Mouse (Mus musculus) Patski (cell line): Measurements from ENCODE around the gene Brd2. TPM values are rescaled to one million over a fixed set of nuclear protein-coding genes. Genes with fewer than 3 reads are reported as not detected.

Source experiments
- ATAC-seq: fragments of 100-300 bp; one replicate; pipeline ENCODE4 v1.8.0; 2021
- CTCF ChIA-PET: fragments of 350-600 bp; sonication (Branson Sonifier 250); formaldehyde crosslinking; loops from one replicate; lab custom pipeline; 2022; ENCODE audit warnings: inconsistent platforms; lab: Charles Lee
- POLR2A ChIA-PET: fragments of 350-600 bp; sonication (Branson Sonifier 250); formaldehyde crosslinking; loops from one replicate; lab custom pipeline; 2022; ENCODE audit warnings: antibody characterized with exemption, inconsistent platforms; lab: Charles Lee
- DNase-seq: peaks from one replicate; pipeline ENCODE4 v3.0.0-alpha.2; 2011; ENCODE audit warnings: low read depth, low spot score
- H3K27me3 ChIP-seq: fragments of 371-371 bp; one replicate; pipeline ENCODE4 v1.5.1; 2021
- CTCF ChIP-seq: fragments of 100-300 bp; IDR thresholded peaks from one replicate; pipeline ENCODE4 v1.5.1; 2021
- in situ Hi-C: fragments of 300-500 bp; cut with MboI; formaldehyde crosslinking; loops from 3 replicates; pipeline ENCODE4 v1.11.1; 2018; ENCODE audit warnings: low pct_unique_long_range_greater_than_20kb, mixed read lengths
- polyA plus RNA-seq: library from polyadenylated mRNA; unstranded; gene quantifications from one replicate; pipeline ENCODE4 v1.2.3, GENCODE M21; 2021

The Brd2 gene
- polyA plus RNA-seq, 1 experiment from 2014 or later, result 239 TPM

DNA sequence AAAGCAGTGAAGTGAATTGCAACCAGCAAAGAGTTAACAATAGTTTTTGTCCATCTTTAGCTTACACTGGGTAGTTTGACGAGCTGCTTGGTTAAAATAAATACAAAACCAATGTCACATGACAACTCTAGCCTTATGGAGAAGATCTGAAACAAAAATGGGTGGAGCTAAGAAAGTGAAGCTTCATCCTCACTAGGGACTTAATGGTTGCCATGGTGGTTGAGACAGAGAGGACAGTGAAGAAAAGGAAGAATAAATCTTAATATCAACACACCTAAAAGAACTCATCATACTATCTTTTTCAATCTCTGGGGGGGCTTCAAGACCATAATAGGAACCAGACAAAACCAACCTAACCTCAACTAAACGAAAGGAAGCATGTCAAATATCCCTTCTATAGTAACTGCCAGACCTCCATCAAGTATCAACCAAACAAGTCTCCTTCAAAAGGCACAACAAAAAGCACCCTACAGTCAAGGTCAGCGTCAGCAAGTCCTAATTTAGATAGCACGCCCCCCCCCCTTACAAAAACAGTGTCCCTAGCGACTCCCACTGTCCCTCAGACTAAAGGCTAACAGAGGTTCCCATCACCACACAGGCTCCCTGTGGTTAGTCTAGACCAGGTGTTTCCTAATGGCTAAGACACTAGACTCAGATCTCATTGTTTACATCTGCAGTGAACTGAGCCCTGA lies 4.9 kb downstream of the Brd2 start:
- ATAC-seq (no peak), DNase-seq (no peak)
- CTCF ChIA-PET, result interaction anchor here (0.8 to 6.9 kb wide), 3 partner anchors 17 to 24 kb away, joined by 3 to 42 read pairs (median 3); no protein-coding TSS in a partner anchor
- TF ChIP-seq CTCF, result no peak
- in situ Hi-C loops, result loop anchor here (25.0 kb wide), 1 partner anchor 1795 kb away; the partner anchor contains the start of genes Atat1, Mrps18b and Ppp1r10
- H3K27me3 ChIP-seq, result no peaks in the 10 kb centered on the region
- POLR2A ChIA-PET, result interaction anchor here (2.1 to 3.4 kb wide), 3 partner anchors 8 to 17 kb away, joined by 9 to 19 read pairs (median 12); no protein-coding TSS in a partner anchor

GRCm38 (mm10) chr17:34116736-34117370 lies 5.6 kb downstream of the Brd2 start:
- CTCF ChIA-PET, result interaction anchor here (0.9 to 6.9 kb wide), 6 partner anchors 8 to 48 kb away, joined by 3 to 42 read pairs (median 4); no protein-coding TSS in a partner anchor
- POLR2A ChIA-PET, result interaction anchor here (0.7 to 2.1 kb wide), 3 partner anchors 11 to 66 kb away, joined by 3 to 9 read pairs (median 7); no protein-coding TSS in a partner anchor
- DNase-seq (no peak), ATAC-seq (no peak)
- in situ Hi-C loops, result loop anchor here (25.0 kb wide), 1 partner anchor 1795 kb away; the partner anchor contains the start of genes Atat1, Mrps18b and Ppp1r10
- no peaks in the 10 kb centered on the region for H3K27me3 ChIP-seq
- no peak for TF ChIP-seq CTCF

DNA sequence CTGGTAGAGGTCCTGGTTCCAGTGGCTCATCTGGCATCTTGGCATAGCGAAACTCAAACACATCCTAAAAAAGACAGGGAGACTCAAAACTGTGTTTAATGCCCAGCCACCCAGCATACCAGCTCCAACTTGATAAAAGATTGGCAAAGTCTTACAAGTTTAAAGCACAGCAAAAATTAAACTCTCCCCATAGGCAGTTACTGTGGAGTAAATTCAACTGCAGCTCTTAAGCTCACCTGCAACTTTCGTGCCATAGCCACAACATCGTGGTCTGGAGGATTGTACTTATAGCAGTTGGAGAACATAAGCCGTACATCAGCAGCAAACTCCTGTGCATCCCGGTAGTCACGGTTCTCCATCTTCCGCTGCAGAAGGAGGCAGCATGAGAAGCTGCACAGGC lies 8.3 kb downstream of the Brd2 start:
- in situ Hi-C loops, result loop anchor here (25.0 kb wide), 1 partner anchor 1798 kb away; the partner anchor contains the start of genes Atat1, Mrps18b and Ppp1r10
- no peak for ATAC-seq
- no peak for TF ChIP-seq CTCF
- CTCF ChIA-PET, result interaction anchor here (0.9 to 5.1 kb wide), 2 partner anchors 15 to 20 kb away, joined by 3 to 32 read pairs; no protein-coding TSS in a partner anchor
- H3K27me3 ChIP-seq, result no peaks in the 10 kb centered on the region
- DNase-seq, result no peak
- POLR2A ChIA-PET, result interaction anchor here (1.0 kb wide), 1 partner anchor 56 kb away, joined by 3 read pairs; no protein-coding TSS in a partner anchor

- DNase-seq (no peak), ATAC-seq (no peak)
- H3K27me3 ChIP-seq, result no peaks in the 10 kb centered on the region
- in situ Hi-C loops, result loop anchor here (25.0 kb wide), 1 partner anchor 1802 kb away; the partner anchor contains the start of genes Atat1, Mrps18b and Ppp1r10
- TF ChIP-seq CTCF, result no peak
- ChIA-PET CTCF (interaction anchor here (0.9 to 5.1 kb wide), 5 partner anchors 9 to 60 kb away, joined by 3 to 32 read pairs (median 4); partner anchors contain the start of gene H2-DMa), POLR2A (interaction anchor here (0.6 to 2.2 kb wide), 2 partner anchors 9 to 11 kb away, joined by 3 to 12 read pairs; partner anchors contain the start of gene H2-DMa)
These were observed 12.1 kb downstream of the Brd2 start for GRCm38 (mm10) chr17:34110309-34110708.

- CTCF ChIA-PET, result interaction anchor here (0.9 to 5.1 kb wide), 5 partner anchors 8 to 61 kb away, joined by 3 to 32 read pairs (median 5); partner anchors contain the start of gene H2-DMa
- DNase-seq (no peak), ATAC-seq (no peak)
- in situ Hi-C loops, result loop anchor here (25.0 kb wide), 1 partner anchor 1802 kb away; the partner anchor contains the start of genes Atat1, Mrps18b and Ppp1r10
- no peak for TF ChIP-seq CTCF
- POLR2A ChIA-PET, result interaction anchor here (0.6 to 2.2 kb wide), 2 partner anchors 9 to 12 kb away, joined by 3 to 12 read pairs; partner anchors contain the start of gene H2-DMa
- no peaks in the 10 kb centered on the region for H3K27me3 ChIP-seq
These were observed 12.6 kb downstream of the Brd2 start for GRCm38 (mm10) chr17:34109806-34110195.

DNA sequence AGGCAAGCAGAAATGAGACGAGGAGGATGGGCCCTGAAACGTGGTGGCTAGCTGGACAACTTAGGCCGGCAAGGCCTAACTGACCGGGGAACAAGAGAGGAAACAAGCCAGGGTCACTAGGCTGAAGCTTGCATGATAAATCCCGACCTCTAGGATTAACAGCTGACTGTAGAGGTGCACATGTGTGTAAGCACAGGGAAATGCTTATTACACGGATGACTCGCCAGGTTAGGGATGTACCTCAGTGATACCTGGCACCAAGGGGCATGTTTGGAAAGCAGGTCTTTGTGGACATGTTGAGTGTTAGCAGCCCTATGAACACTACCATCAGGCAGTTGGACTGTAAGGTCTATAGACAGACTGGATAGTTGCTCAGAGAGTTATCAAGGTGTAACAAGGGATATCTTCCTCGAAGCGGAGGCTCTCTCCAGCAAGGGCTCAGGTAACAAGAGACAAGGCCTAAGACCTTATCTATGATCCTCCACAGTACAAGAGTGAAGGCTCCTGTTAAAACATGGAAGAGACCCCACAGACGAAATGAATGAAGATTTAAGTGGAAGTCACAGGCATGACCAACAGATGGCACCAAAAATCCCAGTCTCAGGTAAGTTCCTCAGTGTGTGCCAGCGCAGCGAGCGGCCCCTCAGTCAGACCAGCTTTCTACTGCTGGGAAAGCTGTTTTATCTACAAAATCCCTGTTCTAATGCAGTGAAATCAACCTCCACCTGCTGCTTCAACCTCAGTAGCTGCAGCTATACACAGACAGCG lies 13.2 kb downstream of the Brd2 start:
- no peak for DNase-seq
- ChIA-PET CTCF (interaction anchor here (0.9 to 2.9 kb wide), 5 partner anchors 8 to 62 kb away, joined by 3 to 13 read pairs (median 5); partner anchors contain the start of gene H2-DMa), POLR2A (interaction anchor here (0.6 to 2.2 kb wide), 3 partner anchors 10 to 13 kb away, joined by 3 to 12 read pairs (median 3); partner anchors contain the start of gene H2-DMa)
- no peak for TF ChIP-seq CTCF
- ATAC-seq, result no peak
- H3K27me3 ChIP-seq, result no peaks in the 10 kb centered on the region
- in situ Hi-C loops, result loop anchor here (25.0 kb wide), 1 partner anchor 1803 kb away; the partner anchor contains the start of genes Atat1, Mrps18b and Ppp1r10

- no peaks in the 10 kb centered on the region for H3K27me3 ChIP-seq
- DNase-seq, result no peak
- no peak for TF ChIP-seq CTCF
- POLR2A ChIA-PET, result interaction anchor here (0.7 kb wide), 1 partner anchor 12 kb away, joined by 3 read pairs; no protein-coding TSS in a partner anchor
- ATAC-seq, result no peak
- CTCF ChIA-PET, result interaction anchor here (1.3 to 2.9 kb wide), 3 partner anchors 16 to 62 kb away, joined by 3 to 13 read pairs (median 5); no protein-coding TSS in a partner anchor
- in situ Hi-C loops, result loop anchor here (25.0 kb wide), 1 partner anchor 1804 kb away; the partner anchor contains the start of genes Atat1, Mrps18b and Ppp1r10
These were observed 14.0 kb downstream of the Brd2 start for GRCm38 (mm10) chr17:34108460-34108859.

DNA sequence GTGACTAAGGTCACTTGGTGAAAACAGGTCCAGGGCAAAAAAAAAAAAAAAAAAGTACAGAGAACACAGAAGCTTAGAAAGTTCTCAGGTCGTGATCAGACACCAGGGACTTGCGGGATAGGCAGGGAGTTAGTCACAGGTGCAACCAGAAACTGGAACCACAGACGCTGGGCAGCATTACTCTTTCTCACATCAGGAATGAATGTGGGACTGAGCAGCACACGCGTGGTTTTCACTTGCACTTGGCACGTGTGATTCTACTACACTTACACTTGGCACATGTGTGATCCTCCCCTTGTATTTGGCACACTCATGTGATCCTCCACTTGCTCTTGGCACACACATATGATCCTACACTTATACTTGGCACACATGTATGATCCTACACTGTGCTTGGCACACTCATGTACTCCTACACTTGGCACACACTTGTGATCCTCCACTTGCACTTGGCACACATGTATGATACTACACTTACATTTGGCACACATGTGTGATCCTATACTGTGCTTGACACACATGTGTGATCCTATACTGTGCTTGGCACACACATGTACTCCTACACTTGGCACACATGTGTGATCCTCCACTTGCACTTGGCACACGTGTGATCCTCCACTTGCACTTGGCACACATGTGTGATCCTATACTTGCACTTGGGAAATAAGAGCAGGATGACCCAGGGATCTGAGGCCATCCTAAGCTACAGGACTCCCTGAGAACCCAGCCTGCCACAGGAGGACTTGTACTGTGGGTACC lies 15.1 kb downstream of the Brd2 start:
- no peaks in the 10 kb centered on the region for H3K27me3 ChIP-seq
- no peak for ATAC-seq
- POLR2A ChIA-PET, result interaction anchor here (0.7 to 1.0 kb wide), 2 partner anchors 24 to 26 kb away, joined by 4 read pairs; no protein-coding TSS in a partner anchor

More for the DNA sequence above, 15.1 kb downstream of the Brd2 start:
- CTCF ChIA-PET, result interaction anchor here (0.6 to 2.9 kb wide), 4 partner anchors 15 to 63 kb away, joined by 3 to 13 read pairs (median 4); no protein-coding TSS in a partner anchor
- in situ Hi-C loops, result loop anchor here (25.0 kb wide), 1 partner anchor 1805 kb away; the partner anchor contains the start of genes Atat1, Mrps18b and Ppp1r10
- no peak for DNase-seq
- TF ChIP-seq CTCF, result no peak
